Mouse (Mus musculus): ENCODE results near the gene Ccser1. TPM values are rescaled to one million over a fixed set of nuclear protein-coding genes. Genes with fewer than 3 reads are reported as not detected.

Gene Ccser1
- total and polyA plus RNA-seq, 3 experiments = 0.45 to 1.7 (median 0.94) TPM

DNA sequence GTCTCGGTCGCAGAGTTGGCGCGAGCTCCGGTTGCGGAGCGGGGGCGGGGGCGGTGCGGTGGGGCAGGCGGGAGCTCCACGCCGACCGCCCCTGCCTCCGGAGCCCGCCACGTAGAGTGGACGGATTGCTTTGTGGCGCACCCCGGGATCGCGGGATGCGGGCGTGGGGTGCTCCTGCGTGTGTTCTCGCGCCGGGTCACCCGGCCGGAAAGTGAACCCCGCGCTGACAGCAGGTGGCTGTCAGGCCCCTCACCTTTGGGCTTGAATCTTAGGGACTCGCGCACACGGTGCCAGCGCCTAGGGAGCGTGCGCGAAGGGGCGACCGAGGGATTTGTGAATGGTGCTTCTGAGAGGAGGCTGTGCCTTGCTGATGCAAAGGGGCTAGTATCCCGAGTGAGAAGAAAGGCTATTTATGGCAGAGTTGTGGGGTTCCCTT is 650 bp downstream of the Ccser1 start:
- H3K27ac ChIP-seq = no peak overlapping the region; the same call in 1 of the 2 replicates
- no peaks in the 10 kb centered on the region for H3K79me2 ChIP-seq (replicated peaks; ENCODE audit: control insufficient read depth, insufficient read depth, low read length)
- DNase-seq = no peak
- TF ChIP-seq EP300 (IDR thresholded peaks at IDR 0.05; ENCODE audit: insufficient read depth, low read depth, low read length) (no peak), CTCF (IDR thresholded peaks at IDR 0.05) (no peak), POLR2A (IDR thresholded peaks at IDR 0.05; ENCODE audit: insufficient read depth, low read depth, low read length) (no peak)
- peak overlapping the region; percentile 77 for H3K9ac ChIP-seq (ENCODE audit: low read depth, low read length)
- peak overlapping the region; percentile 68 for H3K4me3 ChIP-seq
- no peaks in the 10 kb centered on the region for H3K36me3 ChIP-seq (ENCODE audit: control insufficient read depth, insufficient read depth, low read length)
- no peaks in the 10 kb centered on the region for H3K4me1 ChIP-seq (ENCODE audit: control insufficient read depth, insufficient read depth, low read length)
- intact Hi-C loops (cut with DNase I) = loop anchor here (10.0 kb wide), 1 partner anchor 114 kb away; no protein-coding TSS in a partner anchor
- WGBS = 1% methylated on average over 42 of the region's 42 CpGs
- H3K27me3 ChIP-seq (ENCODE audit: control insufficient read depth, insufficient read depth, low read length) = no peaks in the 10 kb centered on the region

DNA sequence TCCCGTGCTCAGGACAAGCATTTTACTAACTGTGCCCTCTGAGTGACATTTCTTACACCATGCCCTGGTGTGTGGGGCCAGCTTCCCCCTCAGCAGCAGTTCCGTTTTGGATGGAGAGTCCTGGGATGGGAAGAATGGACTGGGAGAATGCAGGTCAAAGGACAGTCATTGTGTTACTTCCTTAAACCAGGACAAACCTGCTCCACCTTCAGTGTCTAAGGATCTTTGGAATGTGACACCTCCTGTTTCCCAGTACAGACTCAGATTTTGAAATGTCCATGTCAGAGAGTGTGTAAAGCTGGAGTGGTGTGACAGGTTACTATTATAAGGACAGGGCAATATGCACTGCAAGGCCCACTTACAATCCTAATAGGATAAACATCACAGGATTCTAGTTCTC is 8.9 kb downstream of the Ccser1 start:
- H3K4me1 ChIP-seq (ENCODE audit: control insufficient read depth, insufficient read depth, low read length) = no peaks in the 10 kb centered on the region; the same call in none of the 2 replicates
- no peaks in the 10 kb centered on the region for H3K27me3 ChIP-seq (ENCODE audit: control insufficient read depth, insufficient read depth, low read length)
- no peaks in the 10 kb centered on the region for H3K36me3 ChIP-seq (ENCODE audit: control insufficient read depth, insufficient read depth, low read length)
- intact Hi-C loops (cut with DNase I) = loop anchor here (10.0 kb wide), 1 partner anchor 106 kb away; no protein-coding TSS in a partner anchor
- WGBS = 36% methylated on average over 2 of the region's 2 CpGs
- no peak for DNase-seq
- TF ChIP-seq EP300 (IDR thresholded peaks at IDR 0.05; ENCODE audit: insufficient read depth, low read depth, low read length) (no peak), CTCF (IDR thresholded peaks at IDR 0.05) (no peak), POLR2A (IDR thresholded peaks at IDR 0.05; ENCODE audit: insufficient read depth, low read depth, low read length) (no peak)
- no peak overlapping the region for H3K4me3 ChIP-seq
- no peaks in the 10 kb centered on the region for H3K79me2 ChIP-seq (replicated peaks; ENCODE audit: control insufficient read depth, insufficient read depth, low read length)
- H3K27ac ChIP-seq = no peak overlapping the region
- no peak overlapping the region for H3K9ac ChIP-seq (ENCODE audit: low read depth, low read length)

DNA sequence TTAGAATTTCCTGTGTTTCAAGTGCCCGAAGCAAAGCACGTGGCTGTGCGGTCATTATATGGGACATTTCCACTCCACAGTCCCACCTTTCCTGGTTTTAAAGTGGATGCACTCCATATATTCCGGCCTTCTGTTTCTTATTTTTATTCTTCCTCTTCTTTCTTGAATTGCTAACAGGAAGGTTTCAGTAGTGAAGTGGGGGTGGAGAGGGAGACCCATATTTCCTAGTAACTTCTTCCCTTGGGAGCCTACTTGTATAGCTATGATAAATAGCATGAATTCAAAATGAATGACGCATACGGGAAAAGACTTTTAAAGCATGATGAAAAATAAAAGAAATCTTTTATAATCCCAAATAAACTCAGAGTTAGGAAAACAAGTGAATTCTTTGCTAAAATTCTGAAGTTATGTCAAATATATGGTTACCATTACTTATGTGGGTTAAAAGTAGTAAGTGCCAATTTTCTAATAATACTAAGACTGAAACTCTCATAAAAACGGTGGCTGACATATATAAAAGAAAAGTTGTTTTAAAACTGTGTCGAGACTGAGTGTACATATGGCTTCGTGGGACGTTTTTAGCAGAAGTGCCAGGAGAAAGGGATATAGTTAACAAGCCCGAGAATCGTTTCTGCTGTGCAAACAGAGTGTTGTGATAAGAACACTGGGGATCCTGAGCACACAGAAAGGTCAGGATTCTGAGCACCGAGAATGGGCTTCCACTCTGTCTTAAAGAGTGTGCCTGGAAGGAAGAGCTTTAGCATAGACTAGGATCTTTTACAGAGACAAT is 11.7 kb downstream of the Ccser1 start:
- H3K4me3 ChIP-seq = no peak overlapping the region
- no peaks in the 10 kb centered on the region; the same call in none of the 2 replicates for H3K4me1 ChIP-seq (ENCODE audit: control insufficient read depth, insufficient read depth, low read length)
- no peak overlapping the region for H3K9ac ChIP-seq (ENCODE audit: low read depth, low read length)
- H3K27ac ChIP-seq = no peak overlapping the region
- intact Hi-C loops (cut with DNase I) = no loop called here
- 44% methylated on average over 13 of the region's 13 CpGs for WGBS
- no peaks in the 10 kb centered on the region for H3K79me2 ChIP-seq (replicated peaks; ENCODE audit: control insufficient read depth, insufficient read depth, low read length)
- H3K36me3 ChIP-seq (ENCODE audit: control insufficient read depth, insufficient read depth, low read length) = no peaks in the 10 kb centered on the region
- DNase-seq = no peak
- TF ChIP-seq CTCF (IDR thresholded peaks at IDR 0.05) = no peak
- TF ChIP-seq POLR2A (IDR thresholded peaks at IDR 0.05; ENCODE audit: insufficient read depth, low read depth, low read length) = no peak
- TF ChIP-seq EP300 (IDR thresholded peaks at IDR 0.05; ENCODE audit: insufficient read depth, low read depth, low read length) = no peak
- H3K27me3 ChIP-seq (ENCODE audit: control insufficient read depth, insufficient read depth, low read length) = no peaks in the 10 kb centered on the region

DNA sequence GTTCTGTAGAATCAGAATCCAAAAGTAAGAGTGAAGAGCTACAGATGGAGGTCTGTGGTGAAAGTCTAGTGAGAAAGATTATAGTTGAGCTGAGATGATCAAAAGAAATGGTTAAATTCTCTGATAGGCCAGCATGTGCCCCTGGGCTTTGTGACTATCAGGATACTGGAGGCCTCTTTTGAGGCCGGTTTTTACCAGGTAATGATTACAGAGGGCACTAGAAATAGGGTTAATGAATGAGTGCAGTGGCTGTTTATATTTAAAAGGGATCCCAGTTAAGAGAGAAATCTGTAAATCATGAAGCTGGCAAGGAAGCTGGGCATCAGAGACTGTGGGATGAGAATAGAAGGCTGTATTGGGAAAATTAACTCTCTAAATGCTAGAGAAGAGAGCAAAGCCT is 23.2 kb downstream of the Ccser1 start:
- Histone ChIP-seq H3K9ac (ENCODE audit: low read depth, low read length) (no peak overlapping the region), H3K4me3 (no peak overlapping the region), H3K27me3 (ENCODE audit: control insufficient read depth, insufficient read depth, low read length) (no peaks in the 10 kb centered on the region), H3K4me1 (ENCODE audit: control insufficient read depth, insufficient read depth, low read length) (no peaks in the 10 kb centered on the region; the same call in 1 of the 2 replicates), H3K27ac (no peak overlapping the region), H3K79me2 (replicated peaks; ENCODE audit: control insufficient read depth, insufficient read depth, low read length) (no peaks in the 10 kb centered on the region), H3K36me3 (ENCODE audit: control insufficient read depth, insufficient read depth, low read length) (no peaks in the 10 kb centered on the region)
- 65% methylated on average over 1 of the region's 1 CpGs for WGBS
- TF ChIP-seq CTCF (IDR thresholded peaks at IDR 0.05) (no peak), POLR2A (IDR thresholded peaks at IDR 0.05; ENCODE audit: insufficient read depth, low read depth, low read length) (no peak), EP300 (IDR thresholded peaks at IDR 0.05; ENCODE audit: insufficient read depth, low read depth, low read length) (no peak)
- DNase-seq = no peak
- intact Hi-C loops (cut with DNase I) = no loop called here

DNA sequence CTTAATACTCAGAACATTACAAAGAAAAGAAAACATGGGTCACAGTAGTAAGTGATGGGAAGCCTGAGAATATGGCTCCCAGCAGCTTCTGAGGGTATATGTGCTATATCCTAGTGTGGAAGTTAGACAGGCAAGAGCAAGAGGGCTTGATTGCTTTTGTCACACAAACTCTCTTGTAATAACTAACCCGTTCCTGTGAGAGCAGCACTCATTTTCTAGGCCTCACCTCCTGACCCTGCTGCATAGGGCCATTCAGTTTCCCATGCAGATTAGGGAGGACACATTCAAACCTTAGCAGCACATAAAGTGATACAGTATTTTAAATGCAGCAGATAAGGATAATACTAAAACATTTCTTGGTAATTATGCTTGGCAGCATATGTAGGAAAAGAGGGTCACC is 25.9 kb downstream of the Ccser1 start:
- intact Hi-C loops (cut with DNase I) = no loop called here
- 43% methylated on average over 1 of the region's 1 CpGs for WGBS
- Histone ChIP-seq H3K9ac (ENCODE audit: low read depth, low read length) (no peak overlapping the region), H3K4me1 (ENCODE audit: control insufficient read depth, insufficient read depth, low read length) (no peaks in the 10 kb centered on the region), H3K4me3 (no peak overlapping the region), H3K79me2 (replicated peaks; ENCODE audit: control insufficient read depth, insufficient read depth, low read length) (no peaks in the 10 kb centered on the region), H3K27ac (no peak overlapping the region), H3K36me3 (ENCODE audit: control insufficient read depth, insufficient read depth, low read length) (no peaks in the 10 kb centered on the region), H3K27me3 (ENCODE audit: control insufficient read depth, insufficient read depth, low read length) (no peaks in the 10 kb centered on the region)
- DNase-seq = no peak
- TF ChIP-seq POLR2A (IDR thresholded peaks at IDR 0.05; ENCODE audit: insufficient read depth, low read depth, low read length) (no peak), EP300 (IDR thresholded peaks at IDR 0.05; ENCODE audit: insufficient read depth, low read depth, low read length) (no peak), CTCF (IDR thresholded peaks at IDR 0.05) (no peak)

DNA sequence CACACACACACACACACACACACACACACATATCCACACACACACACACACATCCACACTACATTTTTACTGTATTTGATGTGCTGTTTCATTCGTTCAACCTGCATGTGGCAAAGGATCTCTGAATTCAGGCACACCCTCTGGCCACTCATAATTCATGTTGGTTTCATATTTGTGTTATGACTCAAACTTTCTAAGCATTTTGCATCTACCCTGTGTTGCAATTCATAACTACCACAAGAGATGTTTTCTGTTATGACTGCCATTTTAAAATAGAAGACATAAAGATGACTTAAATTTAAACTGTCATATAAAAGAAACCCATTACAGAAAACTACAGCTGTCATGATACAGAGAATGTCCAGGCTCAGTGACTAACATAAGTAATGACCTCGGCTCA is 26.5 kb downstream of the Ccser1 start:
- 72% methylated on average over 2 of the region's 2 CpGs for WGBS
- no peaks in the 10 kb centered on the region for H3K79me2 ChIP-seq (replicated peaks; ENCODE audit: control insufficient read depth, insufficient read depth, low read length)
- intact Hi-C loops (cut with DNase I) = no loop called here
- no peak overlapping the region for H3K27ac ChIP-seq
- no peak for TF ChIP-seq CTCF (IDR thresholded peaks at IDR 0.05)
- no peak for TF ChIP-seq POLR2A (IDR thresholded peaks at IDR 0.05; ENCODE audit: insufficient read depth, low read depth, low read length)
- TF ChIP-seq EP300 (IDR thresholded peaks at IDR 0.05; ENCODE audit: insufficient read depth, low read depth, low read length) = no peak
- no peaks in the 10 kb centered on the region for H3K4me1 ChIP-seq (ENCODE audit: control insufficient read depth, insufficient read depth, low read length)
- no peak for DNase-seq
- H3K36me3 ChIP-seq (ENCODE audit: control insufficient read depth, insufficient read depth, low read length) = no peaks in the 10 kb centered on the region
- H3K9ac ChIP-seq (ENCODE audit: low read depth, low read length) = no peak overlapping the region
- H3K4me3 ChIP-seq = no peak overlapping the region
- no peaks in the 10 kb centered on the region for H3K27me3 ChIP-seq (ENCODE audit: control insufficient read depth, insufficient read depth, low read length)

All from heart, adult 2 months (tissue).